Mouse (Mus musculus): ENCODE data around the gene Nr0b2. TPM values are rescaled to one million over a fixed set of nuclear protein-coding genes. Genes with fewer than 3 reads are reported as not detected.
"Not testable (repeated sequence)": the region's sequence is repeated elsewhere in the genome, so short reads cannot be mapped to it uniquely, and the experiment has no call there.

Nr0b2 gene
- total RNA-seq (2021), result not detected

DNA sequence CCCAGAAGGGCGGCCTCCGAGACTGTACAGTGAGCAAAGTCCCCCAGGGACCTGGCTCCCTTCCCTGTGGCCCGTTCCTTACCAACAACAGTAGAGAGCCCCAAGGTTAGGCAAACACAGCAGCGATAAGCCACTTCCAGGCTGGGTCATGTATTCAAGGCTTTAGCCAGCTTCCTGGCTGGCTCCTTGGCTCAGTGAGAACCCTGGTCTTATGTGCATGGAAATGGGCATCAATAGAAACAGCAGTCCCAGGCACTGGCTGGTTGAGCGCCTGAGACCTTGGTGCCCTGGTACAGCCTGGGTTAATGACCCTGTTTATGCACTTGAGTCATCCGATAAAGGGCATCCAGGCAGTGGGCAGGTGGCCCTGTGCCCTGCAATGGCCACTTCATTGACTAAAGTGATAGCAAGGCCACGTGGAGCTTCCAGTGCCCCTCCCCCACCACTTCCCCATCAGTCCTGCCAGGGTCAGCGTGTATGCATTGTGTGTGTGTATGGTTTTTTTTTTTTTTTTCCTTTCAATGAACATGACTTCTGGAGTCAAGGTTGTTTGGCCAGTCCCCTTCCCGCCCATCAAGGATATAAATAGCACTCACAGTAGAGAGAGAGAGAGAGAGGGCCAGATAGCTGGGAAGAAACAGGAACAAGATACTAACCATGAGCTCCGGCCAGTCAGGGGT is at the start of gene Nr0b2:
Gene Nr0b2, plus strand, starts transcription at position 609 of the 680 bp plus-strand sequence.
- DNase-seq (ENCODE audit: low spot score in 2 of 2), result no peak
- intact Hi-C loops (cut with DNase I), result no loop called here

- no peak for DNase-seq (ENCODE audit: low spot score in 2 of 2)
- intact Hi-C loops (cut with DNase I), result no loop called here
These were observed 48.9 kb upstream of the Nr0b2 start for GRCm38 (mm10) chr4:133504300-133504699.

- DNase-seq (ENCODE audit: low spot score in 2 of 2), result no peak
- intact Hi-C loops (cut with DNase I), result no loop called here
These were observed 48.3 kb upstream of the Nr0b2 start for GRCm38 (mm10) chr4:133504755-133505485.

GRCm38 (mm10) chr4:133506573-133506972 is 46.6 kb upstream of the Nr0b2 start:
- DNase-seq (ENCODE audit: low spot score in 2 of 2), result no peak
- intact Hi-C loops (cut with DNase I), result no loop called here

- peak; percentile 45 to 55 for DNase-seq (ENCODE audit: low spot score in 2 of 2)
- intact Hi-C loops (cut with DNase I), result no loop called here
These were observed 44.2 kb upstream of the Nr0b2 start for GRCm38 (mm10) chr4:133508990-133509389.

DNA sequence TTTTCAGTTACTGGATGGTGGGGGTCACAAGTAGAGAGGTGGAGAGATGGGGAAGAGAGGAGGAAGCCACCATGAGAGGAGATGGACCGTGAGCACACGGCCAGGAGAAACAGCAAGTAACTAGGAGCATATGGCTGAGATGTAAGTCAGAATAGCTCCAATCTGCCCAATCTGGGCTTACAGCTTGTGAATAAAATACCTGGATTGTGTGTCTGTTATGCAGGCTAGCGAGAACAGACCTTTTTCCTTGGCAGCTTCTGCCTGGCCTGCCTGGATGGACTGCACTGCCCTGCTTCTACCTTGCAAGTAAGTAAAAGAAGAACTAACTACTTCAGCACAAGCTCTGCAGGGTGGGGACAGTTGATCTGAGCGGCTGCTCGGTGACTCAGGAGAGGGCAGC is 42.1 kb upstream of the Nr0b2 start:
- intact Hi-C loops (cut with DNase I), result loop anchor here (5.0 kb wide), 1 partner anchor 89 kb away; no protein-coding TSS in a partner anchor

DNA sequence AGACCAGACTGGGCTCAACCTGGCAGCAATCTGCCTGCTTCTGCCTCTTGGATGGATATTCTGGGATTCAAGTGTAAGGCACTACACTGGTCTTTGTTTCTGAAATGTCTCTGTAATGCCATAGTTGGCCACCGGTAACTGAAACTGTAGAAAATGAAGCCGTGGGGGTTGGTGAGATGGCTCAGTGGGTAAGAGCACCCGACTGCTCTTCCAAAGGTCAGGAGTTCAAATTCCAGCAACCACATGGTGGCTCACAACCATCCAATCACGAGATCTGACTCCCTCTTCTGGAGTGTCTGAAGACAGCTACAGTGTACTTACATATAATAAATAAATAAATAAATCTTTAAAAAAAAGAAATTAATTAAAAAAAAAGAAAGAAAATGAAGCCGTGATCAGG is 40.7 kb upstream of the Nr0b2 start:
- intact Hi-C loops (cut with DNase I), result loop anchor here (5.0 kb wide), 1 partner anchor 90 kb away; no protein-coding TSS in a partner anchor
- not testable (repeated sequence) for DNase-seq (ENCODE audit: low spot score in 2 of 2)

More for the DNA sequence above, 42.1 kb upstream of the Nr0b2 start:
- no peak for DNase-seq (ENCODE audit: low spot score in 2 of 2)

GRCm38 (mm10) chr4:133512972-133513371 is 40.2 kb upstream of the Nr0b2 start:
- intact Hi-C loops (cut with DNase I), result loop anchor here (5.0 kb wide), 1 partner anchor 91 kb away; no protein-coding TSS in a partner anchor

DNA sequence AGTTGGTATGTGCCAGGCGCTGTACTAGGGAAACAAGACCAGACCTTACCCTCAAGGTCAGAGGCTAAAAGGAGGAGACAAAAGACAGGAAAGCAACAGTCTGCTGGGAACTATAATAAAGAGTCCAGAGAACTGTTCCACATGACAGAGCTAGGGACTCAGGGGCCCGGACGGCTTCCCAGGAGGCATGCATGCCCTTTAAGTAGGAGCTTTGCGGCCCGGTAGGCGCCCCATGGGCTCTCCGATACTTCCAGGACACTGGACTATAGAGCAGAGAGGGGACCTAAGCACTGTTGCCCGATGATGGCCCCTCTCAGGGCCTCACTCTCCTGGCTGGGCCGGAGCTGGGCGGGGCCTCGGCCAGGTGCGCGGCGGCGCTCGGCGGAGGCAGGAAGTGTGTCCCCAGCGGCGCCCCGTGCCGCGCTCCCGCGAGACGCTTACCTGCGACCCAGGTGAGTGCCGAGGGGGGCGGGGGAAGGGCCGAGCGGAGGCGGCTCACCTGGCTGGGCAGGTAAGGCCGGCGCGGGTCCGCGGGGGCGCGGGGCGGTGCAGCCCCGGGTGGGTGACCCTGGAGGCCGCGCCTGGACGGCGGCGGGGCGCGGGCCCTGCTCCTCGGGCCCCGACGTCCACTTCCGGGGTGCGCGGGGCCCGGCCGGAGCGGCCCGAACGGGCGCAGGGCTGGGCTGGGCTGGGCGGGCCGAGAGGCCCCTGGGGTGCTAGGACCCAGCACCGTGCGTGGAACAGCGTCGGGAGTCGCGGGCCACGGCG is 34.4 kb upstream of the Nr0b2 start, which contains the start of gene Kdf1:
Gene Kdf1, plus strand, starts transcription at position 363 of the 768 bp plus-strand sequence.
- intact Hi-C loops (cut with DNase I), result no loop called here
- DNase-seq (ENCODE audit: low spot score in 2 of 2), result no peak

More at GRCm38 (mm10) chr4:133512972-133513371, 40.2 kb upstream of the Nr0b2 start:
- peak; percentile 72 to 76 for DNase-seq (ENCODE audit: low spot score in 2 of 2)

DNA sequence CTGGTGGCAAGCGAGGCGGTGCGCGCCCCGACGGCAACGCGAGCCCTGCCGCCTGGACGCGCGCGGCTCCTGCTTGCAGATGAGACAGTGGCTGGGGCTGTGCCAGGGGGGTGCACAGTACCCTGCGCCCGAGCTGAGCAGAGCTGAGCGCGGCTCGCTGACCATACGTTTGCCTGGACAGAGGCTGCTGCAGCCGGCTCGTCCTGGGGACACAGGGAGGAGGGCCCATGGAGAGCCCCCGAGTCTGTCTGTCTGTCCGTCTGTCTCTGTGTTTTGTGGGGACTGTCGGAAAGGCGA is 33.9 kb upstream of the Nr0b2 start:
- intact Hi-C loops (cut with DNase I), result no loop called here
- DNase-seq (ENCODE audit: low spot score in 2 of 2), result no peak

DNA sequence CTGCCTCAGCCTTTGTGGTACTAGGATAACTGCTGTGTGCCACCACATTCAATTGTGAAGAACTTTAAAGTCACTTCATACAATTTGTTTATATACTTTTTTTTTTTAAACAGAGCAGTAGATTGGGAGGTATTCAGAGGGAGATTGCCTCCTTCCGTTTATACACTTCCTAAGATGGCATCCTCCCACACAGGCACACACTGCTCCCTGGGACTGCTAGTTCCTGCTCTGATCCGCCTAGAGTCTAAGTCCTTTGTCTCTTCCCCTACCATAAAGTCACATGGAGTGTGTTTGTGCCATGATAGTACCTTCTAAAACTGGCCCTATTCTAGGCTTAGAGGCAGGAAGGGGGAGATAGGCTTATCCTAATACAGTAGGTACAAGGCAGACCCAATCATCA is 31.7 kb upstream of the Nr0b2 start:
- intact Hi-C loops (cut with DNase I), result no loop called here
- DNase-seq (ENCODE audit: low spot score in 2 of 2), result no peak

GRCm38 (mm10) chr4:133527788-133528187 is 25.4 kb upstream of the Nr0b2 start:
- intact Hi-C loops (cut with DNase I), result no loop called here
- DNase-seq (ENCODE audit: low spot score in 2 of 2), result no peak

DNA sequence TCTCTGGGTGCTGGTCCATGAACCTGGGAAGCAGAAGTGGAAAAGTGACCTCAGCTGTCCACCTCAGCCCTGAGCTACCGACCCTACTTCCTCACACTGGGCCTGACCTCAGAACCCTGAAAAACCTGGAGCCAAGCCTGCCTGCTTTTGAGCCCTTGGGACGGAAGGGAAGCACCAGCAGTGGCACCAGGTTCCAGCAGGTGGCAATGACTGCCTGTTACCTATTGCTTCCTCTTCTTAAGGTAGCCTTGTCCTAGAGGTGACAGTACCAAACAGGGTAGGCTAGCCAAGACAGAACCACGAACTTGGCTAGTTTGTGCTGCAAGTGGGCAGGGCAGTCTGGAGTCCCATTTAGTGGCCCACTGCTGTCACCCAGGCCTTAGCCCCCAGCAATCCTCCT is 20.4 kb upstream of the Nr0b2 start:
- no peak for DNase-seq (ENCODE audit: low spot score in 2 of 2)
- intact Hi-C loops (cut with DNase I), result no loop called here

- intact Hi-C loops (cut with DNase I), result no loop called here
- DNase-seq (ENCODE audit: low spot score in 2 of 2), result no peak
These were observed 17.1 kb upstream of the Nr0b2 start for GRCm38 (mm10) chr4:133536081-133536480.

DNA sequence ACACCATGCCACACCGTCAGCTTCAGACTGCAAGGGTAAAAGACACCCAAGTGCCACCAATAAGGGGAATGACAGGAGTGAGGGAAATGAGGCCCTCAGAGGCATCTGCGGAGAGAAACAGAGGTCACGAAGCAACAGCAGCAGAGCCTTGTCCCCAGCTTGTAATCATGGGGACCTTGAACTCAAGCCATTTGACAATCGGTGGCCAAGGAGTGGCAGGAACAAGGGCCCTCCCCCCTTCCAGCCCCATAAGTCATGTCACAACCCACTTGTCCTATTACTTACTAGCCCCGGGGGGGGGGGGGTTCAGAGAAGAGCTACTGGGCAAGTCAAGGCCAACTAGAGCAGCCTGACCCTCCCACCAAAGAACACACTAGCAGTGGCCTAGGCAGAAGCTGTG is 16.5 kb upstream of the Nr0b2 start:
- intact Hi-C loops (cut with DNase I), result no loop called here
- no peak for DNase-seq (ENCODE audit: low spot score in 2 of 2)

- intact Hi-C loops (cut with DNase I), result no loop called here
- DNase-seq (ENCODE audit: low spot score in 2 of 2), result peak; percentile 95 to 96
These were observed 7.6 kb upstream of the Nr0b2 start, which contains the start of gene Nudc for GRCm38 (mm10) chr4:133545272-133546231. Gene Nudc (minus strand): TSS chr4:133545996.

DNA sequence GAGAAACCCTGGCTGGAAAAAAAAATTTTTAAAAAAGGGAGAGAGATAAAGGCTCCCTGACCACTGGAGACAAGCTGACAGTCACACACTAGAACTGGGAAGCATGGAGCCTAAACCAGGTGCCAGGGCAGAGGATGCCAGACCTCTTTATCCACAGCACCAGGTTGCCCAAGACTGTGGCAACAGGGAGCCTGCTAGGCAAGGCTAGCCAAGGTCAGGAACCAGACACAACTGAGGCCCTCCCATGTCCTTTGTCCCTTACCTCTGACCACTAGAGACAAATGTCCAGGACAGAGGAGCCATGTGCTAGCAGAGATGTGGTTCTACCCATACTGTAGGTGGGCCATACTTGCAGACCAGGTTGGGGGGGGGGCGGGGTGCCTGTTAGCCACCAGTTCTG is 1.1 kb upstream of the Nr0b2 start:
- intact Hi-C loops (cut with DNase I), result no loop called here

GRCm38 (mm10) chr4:133553448-133554330 is 513 bp downstream of the Nr0b2 start:
- intact Hi-C loops (cut with DNase I), result no loop called here
- DNase-seq (ENCODE audit: low spot score in 2 of 2), result no peak

More for the DNA sequence above, 1.1 kb upstream of the Nr0b2 start:
- DNase-seq (ENCODE audit: low spot score in 2 of 2), result no peak

All from left cerebral cortex, postnatal 36 days (tissue).